Mouse (Mus musculus): ENCODE measurements at regions not wholly inside any gene's neighbourhood (a gene's known extent, or its start where the extent isn't known, plus 50 kb on each side); places are given as distances from the start of the nearest gene placed in this dataset.
A peak's percentile ranks its signal among the peaks of the same experiment; 100 is the strongest.

DNA sequence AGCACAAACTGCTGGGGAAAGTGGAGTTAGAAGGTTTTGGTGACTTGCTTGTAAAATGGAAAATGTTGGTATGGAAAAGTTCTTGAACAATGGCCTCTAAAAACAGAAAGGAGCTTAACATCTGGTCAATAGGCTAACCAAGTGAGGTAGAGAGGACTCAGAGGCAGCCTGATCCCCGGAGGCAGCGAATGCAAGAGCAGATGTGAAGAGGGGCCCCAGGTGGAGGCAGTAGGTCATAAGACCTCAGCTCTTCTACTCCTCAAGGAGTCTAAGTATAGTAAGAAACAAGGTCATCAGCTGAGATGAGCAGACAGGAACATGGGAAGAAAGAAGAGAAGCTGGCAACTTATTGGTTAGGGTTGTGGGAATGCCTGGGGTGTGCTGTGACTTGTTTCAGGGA, 493.5 kb upstream of the Gm10131 start:
- Histone ChIP-seq H3K4me3 (no peak overlapping the region), H3K4me2 (ENCODE audit: low read depth) (no peak overlapping the region), H3K27me3 (ENCODE audit: control insufficient read depth, insufficient read depth, insufficient read length) (no peaks in the 10 kb centered on the region), H3ac (ENCODE audit: control insufficient read depth, insufficient read length) (no peak overlapping the region), H3K79me2 (ENCODE audit: control insufficient read depth, insufficient read depth) (no peaks in the 10 kb centered on the region), H3K36me3 (ENCODE audit: control insufficient read depth, insufficient read depth) (no peaks in the 10 kb centered on the region)
- TF ChIP-seq MAX (IDR thresholded peaks at IDR 0.05; ENCODE audit: low read depth), result no peak
- TF ChIP-seq REST (IDR thresholded peaks at IDR 0.05; ENCODE audit: insufficient read depth, insufficient read length), result no peak

DNA sequence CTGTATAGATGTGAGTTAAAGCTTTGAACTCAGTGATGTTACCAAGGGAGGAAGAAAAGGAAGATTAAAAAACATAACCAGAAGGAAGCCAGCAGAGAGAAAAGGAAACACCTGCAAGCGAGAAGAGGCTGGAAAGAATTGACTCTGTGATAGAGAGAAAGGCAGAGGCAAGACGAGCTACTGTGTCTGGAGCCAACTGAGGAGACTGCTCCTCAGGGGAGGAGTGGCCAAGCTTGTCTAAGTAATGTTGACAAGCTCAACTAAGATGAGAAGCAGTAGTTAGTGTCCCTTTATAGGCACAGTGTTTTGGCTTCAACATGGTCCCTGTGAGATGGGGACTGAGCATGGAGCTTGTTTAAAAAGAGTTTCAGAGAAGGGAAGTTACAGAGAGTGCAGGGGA, 493.0 kb upstream of the Gm10131 start:
- no peak for TF ChIP-seq USF1 (IDR thresholded peaks at IDR 0.05; ENCODE audit: low read depth)
- no peak for TF ChIP-seq MYOG (IDR thresholded peaks at IDR 0.05; ENCODE audit: control insufficient read depth in 1 of 3, insufficient read depth in 1 of 3, insufficient read length in 2 of 3, low read depth in 2 of 3)
- TF ChIP-seq POLR2A (IDR thresholded peaks at IDR 0.05; ENCODE audit: insufficient read length, low read depth), result no peak
- no peak for TF ChIP-seq POLR2AphosphoS2 (IDR thresholded peaks at IDR 0.05; ENCODE audit: insufficient read length, low read depth)
- TF ChIP-seq REST (IDR thresholded peaks at IDR 0.05; ENCODE audit: insufficient read depth, insufficient read length), result no peak
- no peak for TF ChIP-seq E2F4 (IDR thresholded peaks at IDR 0.05; ENCODE audit: insufficient read depth)
- no peak for TF ChIP-seq MAX (IDR thresholded peaks at IDR 0.05; ENCODE audit: low read depth)
- TF ChIP-seq SRF (IDR thresholded peaks at IDR 0.05; ENCODE audit: control insufficient read depth, insufficient read length, low read depth), result no peak
- TF ChIP-seq MYOD1 (IDR thresholded peaks at IDR 0.05; ENCODE audit: control insufficient read depth in 1 of 3, insufficient read length in 2 of 3, low read depth in 2 of 3), result no peak
- TF ChIP-seq CEBPB (IDR thresholded peaks at IDR 0.05; ENCODE audit: insufficient read depth, poor library complexity, severe bottlenecking), result no peak
- TF ChIP-seq TCF12 (IDR thresholded peaks at IDR 0.05; ENCODE audit: insufficient read depth, poor library complexity, severe bottlenecking), result no peak
- no peak for TF ChIP-seq TCF3 (IDR thresholded peaks at IDR 0.05; ENCODE audit: insufficient read length, low read depth)
- H3K79me2 ChIP-seq (ENCODE audit: control insufficient read depth, insufficient read depth), result no peaks in the 10 kb centered on the region
- H3K27me3 ChIP-seq (ENCODE audit: control insufficient read depth, insufficient read depth, insufficient read length), result no peaks in the 10 kb centered on the region

DNA sequence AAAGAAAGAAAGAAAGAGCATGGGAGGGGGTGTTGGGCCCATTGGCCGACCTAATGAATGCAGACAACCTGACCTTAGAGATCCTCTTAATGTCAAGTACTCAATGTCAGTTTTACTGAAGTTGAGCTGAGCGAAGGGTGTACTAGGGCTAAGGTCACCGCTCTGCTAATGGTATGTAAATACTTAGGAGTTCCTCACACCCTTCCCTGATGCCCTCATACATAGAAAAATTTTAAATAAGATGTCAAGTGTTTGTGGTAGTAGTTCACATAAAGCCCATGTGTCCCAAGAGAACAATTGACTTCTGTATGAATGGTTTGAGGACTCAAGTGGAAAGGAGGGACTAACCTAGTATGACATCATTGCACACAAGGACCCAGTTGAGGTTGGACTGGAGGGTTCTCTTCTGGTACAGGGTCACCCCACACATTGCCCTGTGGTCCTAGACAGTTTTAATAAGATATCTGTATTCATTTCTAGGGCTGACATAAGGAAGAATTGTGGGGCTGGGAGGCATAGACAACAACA, 490.0 kb upstream of the Gm10131 start:
- Histone ChIP-seq H3K4me2 (ENCODE audit: low read depth) (no peak overlapping the region), H3K36me3 (ENCODE audit: control insufficient read depth, insufficient read depth) (no peaks in the 10 kb centered on the region), H3K79me2 (ENCODE audit: control insufficient read depth, insufficient read depth) (no peaks in the 10 kb centered on the region), H3K27me3 (ENCODE audit: control insufficient read depth, insufficient read depth, insufficient read length) (no peaks in the 10 kb centered on the region), H3K4me3 (no peak overlapping the region), H3ac (ENCODE audit: control insufficient read depth, insufficient read length) (no peak overlapping the region)
- TF ChIP-seq USF1 (IDR thresholded peaks at IDR 0.05; ENCODE audit: low read depth) (no peak), TCF12 (IDR thresholded peaks at IDR 0.05; ENCODE audit: insufficient read depth, poor library complexity, severe bottlenecking) (no peak), CEBPB (IDR thresholded peaks at IDR 0.05; ENCODE audit: insufficient read depth, poor library complexity, severe bottlenecking) (no peak), POLR2A (IDR thresholded peaks at IDR 0.05; ENCODE audit: insufficient read length, low read depth) (no peak), E2F4 (IDR thresholded peaks at IDR 0.05; ENCODE audit: insufficient read depth) (no peak), POLR2AphosphoS2 (IDR thresholded peaks at IDR 0.05; ENCODE audit: insufficient read length, low read depth) (no peak)

More for the DNA sequence above, 493.0 kb upstream of the Gm10131 start:
- no peak overlapping the region for H3K4me3 ChIP-seq
- no peak overlapping the region for H3ac ChIP-seq (ENCODE audit: control insufficient read depth, insufficient read length)
- H3K36me3 ChIP-seq (ENCODE audit: control insufficient read depth, insufficient read depth), result no peaks in the 10 kb centered on the region
- H3K4me2 ChIP-seq (ENCODE audit: low read depth), result no peak overlapping the region

DNA sequence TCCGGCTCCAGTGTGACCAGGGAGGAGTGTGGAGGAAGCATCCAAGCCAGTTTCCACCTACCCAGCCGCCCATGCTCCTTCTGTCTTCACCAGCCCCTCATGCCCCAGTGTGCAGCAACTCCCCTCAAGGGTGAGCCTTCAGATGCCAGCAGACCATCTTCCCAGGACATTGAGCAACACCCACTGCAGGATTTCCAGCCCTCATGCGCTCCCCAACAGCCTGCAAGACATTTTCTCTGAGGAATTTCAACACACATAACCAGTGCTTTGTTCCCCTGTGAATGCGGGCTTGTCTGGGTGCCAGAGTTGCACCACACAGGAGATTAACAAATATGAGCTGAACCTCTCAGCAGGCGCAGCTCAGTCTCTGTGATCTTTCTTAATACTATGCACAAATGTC, 489.3 kb upstream of the Gm10131 start:
- Histone ChIP-seq H3K4me3 (no peak overlapping the region), H3ac (ENCODE audit: control insufficient read depth, insufficient read length) (no peak overlapping the region), H3K27me3 (ENCODE audit: control insufficient read depth, insufficient read depth, insufficient read length) (no peaks in the 10 kb centered on the region), H3K4me2 (ENCODE audit: low read depth) (no peak overlapping the region), H3K79me2 (ENCODE audit: control insufficient read depth, insufficient read depth) (no peaks in the 10 kb centered on the region), H3K36me3 (ENCODE audit: control insufficient read depth, insufficient read depth) (no peaks in the 10 kb centered on the region)
- TF ChIP-seq USF1 (IDR thresholded peaks at IDR 0.05; ENCODE audit: low read depth) (no peak), MYOG (IDR thresholded peaks at IDR 0.05; ENCODE audit: control insufficient read depth in 1 of 3, insufficient read depth in 1 of 3, insufficient read length in 2 of 3, low read depth in 2 of 3) (no peak), REST (IDR thresholded peaks at IDR 0.05; ENCODE audit: insufficient read depth, insufficient read length) (no peak), E2F4 (IDR thresholded peaks at IDR 0.05; ENCODE audit: insufficient read depth) (no peak), MAX (IDR thresholded peaks at IDR 0.05; ENCODE audit: low read depth) (no peak), TCF12 (IDR thresholded peaks at IDR 0.05; ENCODE audit: insufficient read depth, poor library complexity, severe bottlenecking) (no peak), CEBPB (IDR thresholded peaks at IDR 0.05; ENCODE audit: insufficient read depth, poor library complexity, severe bottlenecking) (peak; percentile 74)

DNA sequence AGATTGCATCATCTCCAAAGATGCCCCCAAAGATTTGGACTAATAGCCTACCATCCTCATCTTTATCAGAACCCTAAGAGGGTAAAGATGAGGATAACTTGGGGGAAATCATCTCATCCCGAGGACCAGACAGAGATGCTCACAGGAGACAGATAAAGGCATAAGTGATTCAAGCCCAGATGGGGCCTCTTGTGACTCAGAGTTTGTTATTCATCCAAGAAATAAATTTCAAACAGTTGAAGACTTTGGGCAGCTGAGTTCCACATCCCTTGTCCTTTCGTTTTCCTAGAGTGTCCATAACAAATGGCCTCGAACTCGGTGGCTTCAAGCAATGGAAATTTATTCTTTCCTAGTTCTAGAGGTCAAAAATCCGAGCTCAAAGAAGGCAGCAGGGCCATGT, 485.1 kb upstream of the Gm10131 start:
- no peak for TF ChIP-seq TCF12 (IDR thresholded peaks at IDR 0.05; ENCODE audit: insufficient read depth, poor library complexity, severe bottlenecking)
- no peak for TF ChIP-seq CEBPB (IDR thresholded peaks at IDR 0.05; ENCODE audit: insufficient read depth, poor library complexity, severe bottlenecking)
- no peak for TF ChIP-seq POLR2AphosphoS2 (IDR thresholded peaks at IDR 0.05; ENCODE audit: insufficient read length, low read depth)
- Histone ChIP-seq H3K36me3 (ENCODE audit: control insufficient read depth, insufficient read depth) (no peaks in the 10 kb centered on the region), H3K79me2 (ENCODE audit: control insufficient read depth, insufficient read depth) (no peaks in the 10 kb centered on the region), H3K4me2 (ENCODE audit: low read depth) (peak overlapping the region; percentile 28), H3ac (ENCODE audit: control insufficient read depth, insufficient read length) (no peak overlapping the region), H3K27me3 (ENCODE audit: control insufficient read depth, insufficient read depth, insufficient read length) (no peaks in the 10 kb centered on the region), H3K4me3 (no peak overlapping the region)
